Mouse (Mus musculus) mouse trophoblast stem cell (cell line): ENCODE data around the gene Phlda3.

ENCODE experiments used
- in situ Hi-C, 2 experiments: fragments of 300-500 bp; cut with MseI, MboI; formaldehyde crosslinking; loops; 2 replicates in 1 of 2; 3 replicates in 1 of 2; pipeline ENCODE4 v1.15.1; 2025

Gene Phlda3

GRCm38 (mm10) chr1:135765645-135766591 lies at the start of gene Phlda3:
TSS of gene Phlda3 (plus strand) at chr1:135766119.
- in situ Hi-C loops, result no loop called here

DNA sequence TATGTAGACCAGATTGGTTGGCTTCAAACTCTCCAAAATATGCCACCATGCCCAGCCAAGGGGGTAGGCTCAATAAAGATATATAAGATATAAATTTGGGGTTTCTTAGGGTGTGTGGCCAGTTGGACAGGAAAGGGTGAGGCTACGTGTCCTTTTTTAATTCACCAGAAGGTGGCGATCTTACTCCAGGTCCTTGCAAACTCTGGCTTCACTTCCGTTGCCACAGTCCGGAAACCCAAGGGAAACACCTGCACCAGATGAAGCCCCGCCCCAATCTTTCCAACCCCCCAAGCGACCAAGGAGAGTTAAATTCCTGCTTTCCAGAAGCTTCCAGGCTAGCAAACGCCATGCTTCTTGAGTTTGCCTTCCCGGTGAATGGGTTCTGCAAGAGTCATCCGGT lies 46.4 kb upstream of the Phlda3 start:
- in situ Hi-C loops, result loop anchor here (5.0 to 10.0 kb wide), 3 partner anchors 33 to 68 kb away; no protein-coding TSS in a partner anchor

DNA sequence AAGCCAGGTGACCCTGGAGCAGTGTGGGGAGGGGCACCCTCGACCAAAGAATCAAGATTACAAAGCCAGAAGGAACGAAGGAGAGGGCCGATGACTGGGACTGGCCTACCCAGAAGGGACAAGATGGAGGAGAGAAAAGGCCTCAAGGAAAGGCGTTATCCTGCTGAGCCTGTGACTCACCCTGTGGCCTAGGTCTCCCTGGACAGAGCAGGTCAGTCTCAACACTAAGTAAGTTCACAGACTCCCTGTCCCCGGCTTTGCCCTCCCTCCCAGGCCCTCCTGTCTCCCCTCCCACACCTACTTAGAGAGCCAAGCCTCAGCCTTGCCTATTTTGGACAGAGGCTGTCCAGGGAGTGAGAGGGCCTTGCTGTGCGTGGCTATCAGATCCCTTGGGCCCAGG lies 45.9 kb upstream of the Phlda3 start, which contains the start of gene Csrp1:
TSS of gene Csrp1 (plus strand) at position 79 of the 400 bp plus-strand sequence.
- in situ Hi-C loops, result loop anchor here (5.0 to 10.0 kb wide), 3 partner anchors 32 to 67 kb away; no protein-coding TSS in a partner anchor

DNA sequence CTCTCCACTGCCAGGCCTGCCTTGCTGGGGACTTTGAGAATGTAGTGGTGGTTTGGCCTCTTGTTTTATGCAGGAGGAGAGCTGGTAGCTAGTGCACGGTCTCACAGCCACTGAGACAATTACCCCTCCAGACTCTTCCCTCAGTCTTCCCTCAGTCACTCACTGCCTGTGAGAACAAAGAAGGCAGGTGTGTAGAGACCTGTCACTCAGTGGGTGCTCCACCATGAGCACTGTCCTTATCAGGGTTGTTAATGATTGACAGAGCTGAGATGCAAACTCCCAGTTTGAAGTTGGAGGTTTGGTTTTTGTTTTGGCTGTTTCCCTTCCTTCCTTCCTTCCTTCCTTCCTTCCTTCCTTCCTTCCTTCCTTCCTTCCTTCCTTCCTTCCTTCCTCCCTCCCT lies 42.9 kb upstream of the Phlda3 start:
- in situ Hi-C loops, result no loop called here

DNA sequence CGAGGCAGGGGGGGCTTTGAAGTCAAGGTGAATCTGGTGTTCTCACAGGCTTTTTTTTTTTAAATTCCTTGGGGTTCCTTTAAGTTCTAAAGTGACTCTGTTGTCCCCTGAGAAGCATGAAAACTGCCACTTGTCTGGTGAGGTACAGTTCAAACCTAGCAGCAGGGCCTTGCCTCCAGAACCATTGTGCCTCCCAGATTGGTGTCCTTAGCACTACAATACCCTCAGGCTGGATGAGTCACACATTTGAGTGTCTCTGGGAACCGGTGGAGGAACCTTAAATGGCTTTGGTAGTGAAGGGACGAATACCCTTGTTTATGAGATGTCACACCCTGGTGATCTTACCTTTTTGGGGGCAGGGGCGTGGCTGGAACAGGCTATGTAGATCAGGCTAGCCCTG lies 41.8 kb upstream of the Phlda3 start:
- in situ Hi-C loops, result no loop called here

DNA sequence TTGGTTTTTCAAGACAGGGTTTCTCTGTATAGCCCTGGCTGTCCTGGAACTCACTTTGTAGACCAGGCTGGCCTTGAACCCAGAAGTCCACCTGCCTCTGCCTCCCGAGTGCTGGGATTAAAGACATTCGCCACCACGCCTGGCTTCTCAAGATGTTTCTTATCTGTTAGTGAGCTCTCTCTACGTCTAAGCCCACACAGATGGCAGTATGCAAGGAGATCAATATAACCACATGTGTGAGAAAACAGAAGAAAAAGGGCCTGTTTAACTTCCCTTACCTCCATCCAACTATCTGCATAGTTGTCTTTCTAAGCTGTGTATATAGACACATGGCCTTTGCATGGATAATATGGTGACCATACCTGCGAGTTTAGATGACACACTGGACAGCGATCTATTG lies 40.6 kb upstream of the Phlda3 start:
- in situ Hi-C loops, result no loop called here

- in situ Hi-C loops, result no loop called here
Measured at GRCm38 (mm10) chr1:135725936-135726335, 40.0 kb upstream of the Phlda3 start.

DNA sequence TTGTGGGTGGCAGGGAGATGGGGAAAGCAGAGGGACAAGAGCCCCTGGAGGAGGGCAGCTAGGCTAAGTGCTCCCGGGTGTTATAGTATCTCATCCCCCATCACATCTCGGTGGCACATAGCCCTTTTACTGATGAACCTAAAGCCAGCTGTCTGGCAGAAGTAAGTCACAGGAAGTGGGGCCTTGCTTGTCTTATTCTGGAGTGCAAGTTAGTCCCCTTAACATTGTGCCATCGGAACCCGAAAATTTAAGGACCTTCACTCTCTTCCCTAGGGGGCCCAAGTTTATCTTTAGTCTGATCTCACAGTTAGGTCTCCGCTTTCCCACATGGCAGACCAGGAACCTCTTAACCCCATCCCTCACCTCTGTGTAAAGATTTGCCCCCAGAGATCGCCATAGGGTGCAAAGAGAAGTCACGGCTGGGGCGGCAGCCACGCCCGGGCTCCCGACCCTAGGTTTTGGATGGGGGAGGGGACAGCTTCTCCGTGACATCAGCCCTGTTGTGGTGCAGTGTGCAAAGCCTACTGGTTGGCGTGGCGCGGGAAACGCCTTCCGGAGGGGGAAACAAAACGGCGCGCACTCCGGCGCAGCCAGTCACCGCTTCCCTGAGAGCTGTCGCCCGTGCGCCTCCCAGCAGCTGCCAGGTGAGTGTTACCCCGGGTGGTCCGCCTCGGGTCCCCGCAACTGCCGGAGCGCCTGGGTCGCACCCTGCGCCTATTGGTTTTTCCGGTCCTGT lies 37.1 kb upstream of the Phlda3 start:
- in situ Hi-C loops, result no loop called here

- in situ Hi-C loops, result no loop called here
Measured at GRCm38 (mm10) chr1:135729367-135729713, 36.6 kb upstream of the Phlda3 start.

DNA sequence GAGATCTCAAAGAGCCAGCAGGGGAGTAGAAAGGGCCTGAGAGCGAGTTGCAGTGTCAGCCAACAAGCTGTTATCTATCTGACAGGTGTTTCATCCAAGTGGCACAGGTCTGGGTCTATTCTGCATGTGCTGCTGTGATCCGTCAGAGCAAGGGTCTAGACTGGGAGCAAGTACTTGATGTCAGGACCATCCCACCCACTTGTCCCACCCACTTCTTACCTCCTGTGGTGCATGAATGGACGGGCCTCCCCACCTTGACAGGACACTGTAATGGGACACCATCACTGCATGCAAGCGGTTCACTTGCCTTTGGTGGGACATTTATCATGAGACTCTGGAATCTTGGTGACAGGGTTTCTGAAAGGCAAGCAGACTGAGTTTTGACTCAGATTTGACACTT lies 36.1 kb upstream of the Phlda3 start:
- in situ Hi-C loops, result no loop called here

DNA sequence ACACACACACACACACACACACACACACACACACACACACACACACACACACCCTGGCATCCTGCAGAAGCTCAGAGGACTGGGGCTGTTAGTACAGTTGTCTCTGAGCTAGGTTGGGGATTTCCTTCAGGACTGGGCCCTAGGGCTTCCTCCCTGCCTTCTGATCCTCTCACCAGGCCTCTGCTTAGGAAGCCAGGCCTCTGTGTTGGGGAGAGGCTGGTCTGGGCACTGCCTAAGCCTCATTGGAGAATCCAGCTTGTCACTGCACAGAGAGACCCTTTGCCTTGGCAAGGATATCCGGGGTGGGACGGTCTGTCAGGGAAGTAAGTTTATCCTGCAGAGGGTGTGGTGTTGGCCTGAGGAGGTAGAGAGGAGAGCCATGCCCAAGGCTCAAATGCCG lies 35.6 kb upstream of the Phlda3 start:
- in situ Hi-C loops, result no loop called here

GRCm38 (mm10) chr1:135731393-135731792 lies 34.5 kb upstream of the Phlda3 start:
- in situ Hi-C loops, result no loop called here

DNA sequence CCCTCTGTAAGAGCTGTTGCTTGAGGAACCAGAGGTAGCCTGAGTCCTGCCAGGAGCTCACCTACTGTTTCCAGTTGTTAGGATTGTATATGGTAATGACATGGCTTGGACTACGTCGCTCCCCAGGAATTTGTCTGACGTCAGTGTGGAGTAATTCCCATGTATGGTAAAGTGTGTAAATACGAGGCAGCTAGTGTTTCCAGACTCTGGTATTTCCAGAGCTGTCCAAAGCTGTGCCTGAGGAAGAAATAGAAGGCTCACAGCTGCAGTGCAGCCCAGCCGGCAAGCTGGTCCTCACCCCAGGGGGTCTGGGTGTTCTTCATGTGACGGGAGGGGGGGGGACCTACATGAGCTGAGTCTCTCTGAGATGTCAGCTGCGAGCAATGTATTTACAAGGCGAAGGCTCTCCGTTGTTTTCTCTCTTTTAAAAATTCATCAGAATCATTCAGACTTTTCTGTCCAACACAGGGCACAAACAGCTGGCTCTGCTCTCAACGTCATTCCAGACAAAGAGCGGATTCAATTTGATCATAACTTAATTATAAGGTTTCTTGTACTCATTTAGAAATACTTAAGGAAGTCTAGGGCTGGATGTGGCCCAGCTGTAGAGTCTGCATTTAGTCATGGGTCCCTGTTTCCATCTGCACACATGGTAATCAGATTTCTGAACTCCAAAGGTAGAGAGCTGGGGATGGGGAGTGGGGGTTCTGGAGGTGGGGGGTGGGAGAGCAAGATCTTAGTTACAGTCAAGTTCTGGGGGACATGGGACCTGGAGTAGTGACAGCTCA lies 33.8 kb upstream of the Phlda3 start:
- in situ Hi-C loops, result no loop called here

DNA sequence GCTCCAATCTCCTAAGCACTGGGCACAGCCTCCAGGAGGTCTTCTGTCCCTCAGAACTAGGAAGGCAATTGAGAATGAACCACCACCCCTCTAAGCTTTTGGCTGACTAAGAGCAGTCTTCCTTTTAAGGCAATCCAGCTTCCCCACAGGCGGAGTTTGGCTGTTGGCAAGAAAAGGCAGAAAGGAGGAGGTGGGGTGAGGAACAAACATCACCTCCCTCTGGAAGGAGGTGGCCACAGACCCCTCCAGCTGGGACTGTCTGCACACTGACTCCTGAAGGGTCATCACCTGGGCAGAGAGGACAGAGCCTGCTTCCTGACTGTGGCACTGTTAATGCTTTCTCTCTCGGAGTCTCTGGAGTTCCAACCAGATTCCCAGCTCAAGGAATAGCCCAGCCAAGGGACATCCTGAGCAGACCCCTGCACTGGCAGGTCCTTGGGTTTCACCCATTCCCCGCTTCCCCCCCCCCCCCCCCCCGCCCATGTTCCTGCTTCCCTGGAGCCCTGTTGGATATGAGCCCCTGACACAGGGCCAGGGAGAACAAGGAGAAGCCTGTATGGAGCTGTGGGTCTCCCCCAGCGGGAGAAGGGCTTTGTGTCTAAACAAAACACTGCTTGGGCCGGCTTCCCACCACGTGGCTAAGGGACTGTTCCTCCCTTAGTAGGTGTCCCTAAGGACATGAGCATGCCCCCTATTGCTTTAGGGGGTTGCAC lies 31.5 kb upstream of the Phlda3 start:
- in situ Hi-C loops, result no loop called here

DNA sequence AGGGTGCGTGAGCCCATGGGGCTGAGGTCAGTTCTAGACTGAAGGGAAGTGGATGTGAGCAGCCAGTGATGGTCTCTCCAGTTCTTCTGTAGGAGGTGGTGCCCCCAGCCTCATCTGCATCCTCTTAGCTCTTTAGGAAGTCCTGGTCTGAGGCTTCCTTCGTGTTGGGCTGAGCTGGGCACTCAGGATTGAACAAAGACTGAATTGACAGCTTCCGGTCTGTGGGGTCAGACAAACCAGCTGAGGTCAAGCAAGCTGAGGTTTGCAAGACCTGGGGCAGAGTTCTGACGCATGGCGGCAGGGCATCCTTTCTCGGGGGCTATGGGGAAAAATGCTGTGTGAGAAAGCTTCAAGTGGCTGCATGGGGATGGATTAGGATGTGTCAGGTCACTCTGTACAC lies 30.5 kb upstream of the Phlda3 start:
- in situ Hi-C loops, result no loop called here

DNA sequence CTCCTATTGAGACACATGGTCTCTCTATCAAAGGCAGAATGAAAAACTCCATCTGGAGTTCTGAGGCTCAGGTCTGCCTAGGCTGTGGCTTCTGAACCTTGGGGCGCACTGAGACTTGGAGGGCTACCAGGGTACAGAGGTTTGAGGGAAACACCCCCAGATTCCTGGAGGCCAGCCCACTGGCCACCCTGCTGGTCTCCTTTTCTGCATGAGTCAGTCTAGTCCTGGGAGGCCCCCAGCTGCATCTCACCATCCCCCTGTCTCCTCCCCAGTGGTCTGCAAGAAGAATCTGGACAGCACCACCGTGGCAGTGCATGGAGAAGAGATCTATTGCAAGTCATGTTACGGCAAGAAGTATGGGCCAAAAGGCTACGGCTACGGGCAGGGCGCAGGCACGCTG lies 20.9 kb upstream of the Phlda3 start:
- in situ Hi-C loops, result no loop called here

GRCm38 (mm10) chr1:135746248-135746647 lies 19.7 kb upstream of the Phlda3 start:
- in situ Hi-C loops, result no loop called here

DNA sequence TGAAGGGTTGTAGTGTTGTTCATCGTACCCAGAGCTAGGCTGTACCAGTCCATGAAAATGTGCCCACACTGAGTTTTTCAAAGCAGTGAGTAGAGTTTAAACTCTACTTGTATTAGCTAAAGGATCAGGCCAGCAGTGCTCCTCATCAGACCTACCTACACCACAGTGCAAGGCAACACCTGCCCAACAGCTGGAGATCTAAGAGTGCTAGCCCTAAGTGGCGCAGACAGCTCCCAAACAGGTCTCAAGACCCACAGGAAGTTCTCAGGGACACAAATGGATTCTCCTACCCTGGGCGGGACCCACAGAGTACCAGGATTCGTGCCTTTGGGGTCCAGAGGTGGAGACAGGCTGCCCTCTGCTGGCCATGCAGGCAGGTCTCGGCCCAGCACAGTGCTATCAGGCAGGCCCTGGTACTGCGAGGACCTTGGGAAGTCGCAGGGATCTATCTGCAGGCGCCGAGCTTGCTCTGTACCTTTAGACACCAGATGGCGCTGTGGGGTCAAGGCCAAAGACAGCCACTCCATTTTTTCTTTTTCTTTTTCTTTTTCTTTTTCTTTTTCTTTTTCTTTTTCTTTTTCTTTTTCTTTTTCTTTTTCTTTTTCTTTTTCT lies 13.1 kb upstream of the Phlda3 start:
- in situ Hi-C loops, result loop anchor here (5.0 kb wide), 2 partner anchors 34 to 36 kb away; no protein-coding TSS in a partner anchor

DNA sequence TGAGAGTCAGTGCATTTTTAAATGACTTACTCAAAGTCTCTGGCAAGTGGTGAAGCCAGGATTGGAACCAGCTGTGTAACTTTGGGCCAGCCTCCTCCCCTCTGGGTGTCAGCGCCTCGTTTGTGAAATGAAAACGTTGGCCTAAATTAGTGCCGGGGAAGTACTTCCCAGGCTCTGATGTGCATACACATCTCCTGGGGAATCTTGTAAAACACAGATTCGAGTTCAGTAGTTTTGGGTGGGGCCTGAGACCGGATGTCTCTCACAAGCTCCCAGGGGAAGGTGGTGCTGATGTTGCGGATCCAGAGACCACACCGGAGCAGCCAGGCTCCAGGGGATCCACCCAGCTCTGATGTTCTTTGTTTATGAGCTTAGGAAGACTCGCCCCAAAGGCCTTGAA lies 10.6 kb upstream of the Phlda3 start:
- in situ Hi-C loops, result no loop called here

DNA sequence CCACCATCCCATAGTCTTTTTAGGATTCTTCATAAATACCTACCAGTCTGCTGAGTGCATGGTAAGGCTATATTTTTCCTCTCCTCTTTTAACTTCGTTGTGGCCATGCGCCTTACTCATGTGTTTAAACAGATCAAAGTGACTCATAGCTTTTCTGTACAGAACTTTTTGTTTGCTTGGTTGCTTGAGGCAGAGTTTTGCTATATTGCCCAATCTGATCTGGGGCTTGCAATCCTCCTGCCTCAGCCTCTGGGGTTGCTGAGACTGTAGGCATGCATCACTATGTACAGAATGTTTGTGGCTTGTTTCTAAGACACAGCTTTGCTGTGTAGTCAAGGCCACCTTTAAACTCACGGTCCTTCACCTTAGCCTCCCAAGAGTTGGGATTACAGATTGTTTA lies 10.0 kb upstream of the Phlda3 start:
- in situ Hi-C loops, result no loop called here

GRCm38 (mm10) chr1:135757287-135757686 lies 8.6 kb upstream of the Phlda3 start:
- in situ Hi-C loops, result no loop called here
